Mouse (Mus musculus) forebrain, embryonic 10.5 days (tissue): ENCODE measurements around the gene Pdx1. TPM values are rescaled to one million over a fixed set of nuclear protein-coding genes. Genes with fewer than 3 reads are reported as not detected.

Experiments
- DNase-seq: peaks from one replicate; pipeline ENCODE4 v3.0.0-alpha.2; 2017; ENCODE audit warnings: low spot score; ENCODE audit errors: extremely low spot score
- H3K27ac ChIP-seq: fragments of 300-500 bp; sonication (generic); 2 replicates; pipeline ENCODE4 v1.5.1; 2016; ENCODE audit warnings: mild to moderate bottlenecking
- H3K27me3 ChIP-seq: fragments of 300-500 bp; sonication (generic); 2 replicates; pipeline ENCODE4 v1.6.1; 2016; ENCODE audit warnings: mild to moderate bottlenecking; ENCODE audit not compliant: poor library complexity, severe bottlenecking
- H3K36me3 ChIP-seq: fragments of 300-500 bp; sonication (generic); replicated peaks from 2 replicates; pipeline ENCODE4 v1.6.1; 2016; ENCODE audit warnings: mild to moderate bottlenecking, moderate library complexity
- H3K4me1 ChIP-seq: fragments of 300-500 bp; sonication (generic); 2 replicates; pipeline ENCODE4 v1.6.1; 2016
- H3K4me3 ChIP-seq: fragments of 300-500 bp; sonication (generic); 2 replicates; pipeline ENCODE4 v1.5.1; 2016; ENCODE audit warnings: mild to moderate bottlenecking, moderate library complexity
- H3K9me3 ChIP-seq: fragments of 300-500 bp; sonication (generic); 2 replicates; pipeline ENCODE4 v1.6.1; 2016; ENCODE audit warnings: mild to moderate bottlenecking, moderate library complexity
- WGBS: fragments of 180-500 bp; shearing (Covaris S2); methylation state at CpG from one replicate; pipeline ENCODE4 v1.1.7; 2016; 5-methylcytosine and 5-hydroxymethylcytosine counted together
- polyA plus RNA-seq: library from polyadenylated mRNA; unstranded; fragments of >200 nt; fragmentation: Nextera tagmentation; extraction: Ambion mirVana; gene quantifications from 2 replicates; pipeline ENCODE4 v1.2.1, GENCODE M21; 2016

Gene Pdx1
- polyA plus RNA-seq, 1 experiment from 2014 or later = not detected

GRCm38 (mm10) chr5:147293127-147293910, 23.6 kb downstream of the Pdx1 start:
- Histone ChIP-seq H3K36me3 (no peaks in the 10 kb centered on the region), H3K27me3 (peaks cover 78% of the 10 kb centered on the region), H3K4me3 (no peak overlapping the region), H3K27ac (no peak overlapping the region), H3K9me3 (0 out of 2 replicates have a peak, but pooled peaks cover 3% of the 10 kb centered on the region), H3K4me1 (peaks cover 5% of the 10 kb centered on the region)
- 23% methylated on average over 18 of the region's 18 CpGs for WGBS
- peak; percentile 89 for DNase-seq

- Histone ChIP-seq H3K36me3 (no peaks in the 10 kb centered on the region), H3K9me3 (0 out of 2 replicates have a peak, but pooled peaks cover 3% of the 10 kb centered on the region), H3K27me3 (peaks cover 86% of the 10 kb centered on the region), H3K4me1 (peaks cover 6% of the 10 kb centered on the region), H3K4me3 (no peak overlapping the region), H3K27ac (no peak overlapping the region)
- 10% methylated on average over 20 of the region's 20 CpGs for WGBS
- peak; percentile 53 for DNase-seq
These were observed 24.4 kb downstream of the Pdx1 start for GRCm38 (mm10) chr5:147294121-147294520.

- WGBS = 61% methylated on average over 5 of the region's 5 CpGs
- H3K27ac ChIP-seq = no peak overlapping the region
- DNase-seq = no peak
- no peak overlapping the region for H3K4me3 ChIP-seq
- 0 out of 2 replicates have a peak, but pooled peaks cover 3% of the 10 kb centered on the region for H3K9me3 ChIP-seq
- H3K36me3 ChIP-seq = no peaks in the 10 kb centered on the region
- H3K27me3 ChIP-seq = peaks cover 100% of the 10 kb centered on the region
- H3K4me1 ChIP-seq = peaks cover 25% of the 10 kb centered on the region
These were observed 27.5 kb downstream of the Pdx1 start for GRCm38 (mm10) chr5:147297249-147297648.

- Histone ChIP-seq H3K4me3 (peak overlapping the region; percentile 37), H3K4me1 (peaks cover 25% of the 10 kb centered on the region), H3K27ac (no peak overlapping the region), H3K9me3 (no peaks in the 10 kb centered on the region), H3K36me3 (no peaks in the 10 kb centered on the region), H3K27me3 (peaks cover 100% of the 10 kb centered on the region)
- WGBS = under 1% methylated on average over 40 of the region's 41 CpGs
- DNase-seq = peak; percentile 72
These were observed 29.7 kb downstream of the Pdx1 start for GRCm38 (mm10) chr5:147299255-147300000.

- DNase-seq = no peak
- Histone ChIP-seq H3K27me3 (peaks cover 100% of the 10 kb centered on the region), H3K27ac (no peak overlapping the region), H3K4me1 (peaks cover 30% of the 10 kb centered on the region), H3K4me3 (peak overlapping the region; percentile 37), H3K36me3 (no peaks in the 10 kb centered on the region), H3K9me3 (no peaks in the 10 kb centered on the region)
- 4% methylated on average over 4 of the region's 4 CpGs for WGBS
These were observed 30.2 kb downstream of the Pdx1 start for GRCm38 (mm10) chr5:147300001-147300363.

- Histone ChIP-seq H3K36me3 (no peaks in the 10 kb centered on the region), H3K27ac (no peak overlapping the region), H3K9me3 (no peaks in the 10 kb centered on the region), H3K27me3 (peaks cover 100% of the 10 kb centered on the region), H3K4me3 (no peak overlapping the region), H3K4me1 (peaks cover 34% of the 10 kb centered on the region)
- under 1% methylated on average over 21 of the region's 21 CpGs for WGBS
- DNase-seq = peak; percentile 49
These were observed 31.4 kb downstream of the Pdx1 start for GRCm38 (mm10) chr5:147300917-147301780.

- Histone ChIP-seq H3K36me3 (no peaks in the 10 kb centered on the region), H3K9me3 (no peaks in the 10 kb centered on the region), H3K27me3 (peaks cover 100% of the 10 kb centered on the region), H3K4me3 (no peak overlapping the region), H3K27ac (no peak overlapping the region), H3K4me1 (peaks cover 40% of the 10 kb centered on the region)
- under 1% methylated on average over 10 of the region's 10 CpGs for WGBS
- DNase-seq = peak; percentile 45
These were observed 32.0 kb downstream of the Pdx1 start for GRCm38 (mm10) chr5:147301781-147302070.

GRCm38 (mm10) chr5:147302141-147302540, 32.4 kb downstream of the Pdx1 start:
- DNase-seq = no peak
- H3K27me3 ChIP-seq = peaks cover 100% of the 10 kb centered on the region
- 2% methylated on average over 8 of the region's 8 CpGs for WGBS

GRCm38 (mm10) chr5:147302746-147303400, 33.1 kb downstream of the Pdx1 start:
- Histone ChIP-seq H3K9me3 (no peaks in the 10 kb centered on the region), H3K4me1 (peaks cover 44% of the 10 kb centered on the region), H3K36me3 (no peaks in the 10 kb centered on the region), H3K27me3 (peaks cover 100% of the 10 kb centered on the region), H3K27ac (no peak overlapping the region), H3K4me3 (no peak overlapping the region)
- DNase-seq = peak; percentile 32
- 4% methylated on average over 13 of the region's 13 CpGs for WGBS

More at GRCm38 (mm10) chr5:147302141-147302540, 32.4 kb downstream of the Pdx1 start:
- Histone ChIP-seq H3K27ac (no peak overlapping the region), H3K9me3 (no peaks in the 10 kb centered on the region), H3K36me3 (no peaks in the 10 kb centered on the region), H3K4me3 (no peak overlapping the region), H3K4me1 (peaks cover 44% of the 10 kb centered on the region)

- H3K27ac ChIP-seq = no peak overlapping the region
- H3K4me1 ChIP-seq = peaks cover 39% of the 10 kb centered on the region
- no peaks in the 10 kb centered on the region for H3K36me3 ChIP-seq
- peak; percentile 38 for DNase-seq
- H3K9me3 ChIP-seq = no peaks in the 10 kb centered on the region
- under 1% methylated on average over 54 of the region's 54 CpGs for WGBS
- peaks cover 100% of the 10 kb centered on the region for H3K27me3 ChIP-seq
- H3K4me3 ChIP-seq = no peak overlapping the region
These were observed 34.8 kb downstream of the Pdx1 start for GRCm38 (mm10) chr5:147304276-147305155.

- Histone ChIP-seq H3K4me3 (no peak overlapping the region), H3K27ac (no peak overlapping the region), H3K36me3 (no peaks in the 10 kb centered on the region), H3K4me1 (peaks cover 32% of the 10 kb centered on the region), H3K27me3 (peaks cover 100% of the 10 kb centered on the region), H3K9me3 (no peaks in the 10 kb centered on the region)
- WGBS = under 1% methylated on average over 16 of the region's 16 CpGs
- DNase-seq = peak; percentile 33
These were observed 35.4 kb downstream of the Pdx1 start for GRCm38 (mm10) chr5:147305166-147305565.
